8 mouse cellular contexts compared by ENCODE assay signal in genomic region chr5:114618851-114619250, GRCm38 (mm10). TPM values are rescaled to one million over a fixed set of nuclear protein-coding genes. Genes with fewer than 3 reads are reported as not detected.
A peak's percentile ranks its signal among the peaks of the same experiment; 100 is the strongest.
DNase-seq lines count a peak whose midpoint lies in the region; ATAC-seq and TF ChIP-seq lines count a peak whose summit lies in the region.

No protein-coding gene starts in this region.

- H3K36me3 ChIP-seq in kidney, embryonic 14.5 days (ENCODE audit: control insufficient read depth, insufficient read depth, low read length), result no peaks in the 10 kb centered on the region
- no peaks in the 10 kb centered on the region for H3K36me3 ChIP-seq in liver, embryonic 14.5 days (replicated peaks; ENCODE audit: control insufficient read depth, insufficient read depth, low read depth)

- peak; percentile 93 for TF ChIP-seq CTCF in liver, embryonic 14.5 days (IDR thresholded peaks at IDR 0.05; ENCODE audit: low read depth)

- no peaks in the 10 kb centered on the region for H3K9me3 ChIP-seq in kidney, embryonic 14.5 days (ENCODE audit: control insufficient read depth, low read length)
- no peaks in the 10 kb centered on the region for H3K9me3 ChIP-seq in liver, embryonic 14.5 days (ENCODE audit: control insufficient read depth, low read length)

- no peak for TF ChIP-seq EP300 in liver, embryonic 14.5 days (IDR thresholded peaks at IDR 0.05; ENCODE audit: low read depth)

- no peak overlapping the region for H3K9ac ChIP-seq in kidney, embryonic 14.5 days (ENCODE audit: low read depth, low read length)
- no peak overlapping the region for H3K9ac ChIP-seq in liver, embryonic 14.5 days (replicated peaks)

- ATAC-seq in kidney, embryonic 14.5 days (ENCODE audit: low FRiP score, low TSS enrichment), result no peak
- ATAC-seq in liver, embryonic 14.5 days (ENCODE audit: insufficient read depth), result no peak

- peak; percentile 63 for DNase-seq in kidney, adult 11 months
- peak; percentile 84 for DNase-seq in NIH3T3 (ENCODE audit: low read depth)
- peak; percentile 85 to 93 for DNase-seq in cerebellum, postnatal 14 days
- peak; percentile 87 for DNase-seq in induced T-regulatory cell, adult 2 months (ENCODE audit: low read depth)
- peak; percentile 53 to 58 (median 55) for DNase-seq in liver, embryonic 14.5 days (ENCODE audit: low read depth in 3 of 3, low spot score in 3 of 3)
- DNase-seq in right cerebral cortex, postnatal 10 days (ENCODE audit: low spot score in 2 of 2), result peak; percentile 80 to 86
- peak; percentile 58 to 85 for DNase-seq in urinary bladder, postnatal 4 days (ENCODE audit: low spot score in 2 of 2)

- WGBS in kidney, embryonic 14.5 days, result 32% methylated on average over 8 of the region's 8 CpGs
- 17% methylated on average over 8 of the region's 8 CpGs for WGBS in liver, embryonic 14.5 days (ENCODE audit: insufficient replicate concordance)

- H3K4me3 ChIP-seq in kidney, embryonic 14.5 days (ENCODE audit: low read length), result no peak overlapping the region
- H3K4me3 ChIP-seq in liver, embryonic 14.5 days (ENCODE audit: insufficient read depth in 1 of 2, low read depth in 2 of 2, low read length in 2 of 2), result no peak overlapping the region

- H3K27ac ChIP-seq in kidney, embryonic 14.5 days (ENCODE audit: low read depth, low read length), result no peak overlapping the region
- no peak overlapping the region for H3K27ac ChIP-seq in liver, embryonic 14.5 days

- H3K4me1 ChIP-seq in kidney, embryonic 14.5 days (ENCODE audit: control insufficient read depth, insufficient read depth, low read length), result no peaks in the 10 kb centered on the region
- H3K4me1 ChIP-seq in liver, embryonic 14.5 days (replicated peaks; ENCODE audit: control insufficient read depth in 2 of 2, insufficient read depth in 2 of 2, low read length in 1 of 2), result peaks cover 7 to 17% of the 10 kb centered on the region in 2 experiments; a peak in 3 of 4 replicates

- no peak overlapping the region for H3K4me2 ChIP-seq in kidney, embryonic 14.5 days (replicated peaks; ENCODE audit: low read depth, low read length)
- no peak overlapping the region for H3K4me2 ChIP-seq in liver, embryonic 14.5 days (ENCODE audit: low read depth)

- no peaks in the 10 kb centered on the region for H3K27me3 ChIP-seq in kidney, embryonic 14.5 days (ENCODE audit: control insufficient read depth, insufficient read depth, low read length)
- H3K27me3 ChIP-seq in liver, embryonic 14.5 days (ENCODE audit: control insufficient read depth, insufficient read depth, low read length), result no peaks in the 10 kb centered on the region

RNA-seq across cellular contexts. Expression of gene Trpv4, which starts 39.4 kb away (rescaled TPM):
- polyA plus RNA-seq in kidney, embryonic 14.5 days (2014; fragmentation: Nextera tagmentation; extraction: Ambion mirVana), result 12.8 and 18.6 TPM in 2 replicates
- 0.16 and 0.22 TPM in 2 replicates for polyA plus RNA-seq in liver, embryonic 14.5 days (2012; rRNA removed)
- 0.14 and 0.15 TPM in 2 replicates for polyA plus RNA-seq in liver, embryonic 14.5 days (2014; fragmentation: Nextera tagmentation; extraction: Ambion mirVana)

RNA-seq across cellular contexts. Expression of gene Fam222a, which starts 51.0 kb away (rescaled TPM):
- polyA plus RNA-seq in kidney, embryonic 14.5 days (2014; fragmentation: Nextera tagmentation; extraction: Ambion mirVana), result 5.6 and 5.8 TPM in 2 replicates
- 0.63 and 0.71 TPM in 2 replicates for polyA plus RNA-seq in liver, embryonic 14.5 days (2012; rRNA removed)
- 0.44 and 0.56 TPM in 2 replicates for polyA plus RNA-seq in liver, embryonic 14.5 days (2014; fragmentation: Nextera tagmentation; extraction: Ambion mirVana)

Comparison
In these comparisons a context has a peak if more than half of its experiments do, and no peak if none do; other contexts are left out.
1. RNA of gene Trpv4, which starts 39.4 kb away (polyA plus RNA-seq): 12.8 to 18.6 TPM in kidney, embryonic 14.5 days; 0.14 to 0.22 TPM in liver, embryonic 14.5 days; every median in the first group is over 10 times any median in the second.
2. Peak in every context shown above with its lines, with median percentiles within 50 percentile points of each other: DNase-seq.